Mouse (Mus musculus) lung, embryonic 16.5 days (tissue): ENCODE measurements around the gene Dnajc10. TPM values are rescaled to one million over a fixed set of nuclear protein-coding genes. Genes with fewer than 3 reads are reported as not detected.

ENCODE experiments used
- ATAC-seq: fragments of 200-750 bp; cut with Nextera tagmentation; 2 replicates; pipeline ENCODE4 v1.8.0; 2017; ENCODE audit warnings: low read depth, mild to moderate bottlenecking, moderate library complexity
- H3K27ac ChIP-seq: fragments of 300-500 bp; sonication (generic); 2 replicates; pipeline ENCODE4 v1.5.1; 2014; ENCODE audit warnings: mild to moderate bottlenecking, control low read depth, low read length
- H3K27me3 ChIP-seq: fragments of 300-500 bp; sonication (generic); 2 replicates; pipeline ENCODE4 v1.6.1; 2014; ENCODE audit warnings: low read depth, low read length, mixed read lengths; ENCODE audit not compliant: control insufficient read depth, insufficient read depth
- H3K36me3 ChIP-seq: fragments of 300-500 bp; sonication (generic); 2 replicates; pipeline ENCODE4 v1.6.1; 2014; ENCODE audit warnings: low read length; ENCODE audit not compliant: control insufficient read depth, insufficient read depth
- H3K4me1 ChIP-seq: fragments of 300-500 bp; sonication (generic); replicated peaks from 2 replicates; pipeline ENCODE4 v1.6.1; 2014; ENCODE audit warnings: low read length, mixed read lengths; ENCODE audit not compliant: control insufficient read depth, insufficient read depth
- H3K4me2 ChIP-seq: fragments of 300-500 bp; sonication (generic); 2 replicates; pipeline ENCODE4 v1.6.1; 2014; ENCODE audit warnings: low read depth, low read length, control low read depth
- H3K4me3 ChIP-seq: fragments of 300-500 bp; sonication (generic); 2 replicates; pipeline ENCODE4 v1.5.1; 2014; ENCODE audit warnings: mild to moderate bottlenecking, low read length, control low read depth
- H3K9ac ChIP-seq: fragments of 300-500 bp; sonication (generic); 2 replicates; pipeline ENCODE4 v1.6.1; 2014; ENCODE audit warnings: low read length, control low read depth
- H3K9me3 ChIP-seq: fragments of 300-500 bp; sonication (generic); 2 replicates; pipeline ENCODE4 v1.6.1; 2016; ENCODE audit warnings: low read length; ENCODE audit not compliant: control insufficient read depth
- WGBS: fragments of 180-500 bp; shearing (Covaris S2); extraction: QIAGEN DNeasy Blood & Tissue Kit; methylation state at CpG from one replicate; pipeline ENCODE4 v1.1.7; 2014; 5-methylcytosine and 5-hydroxymethylcytosine counted together
- polyA plus RNA-seq: library from polyadenylated mRNA; unstranded; fragments of >200 nt; fragmentation: Nextera tagmentation; extraction: Ambion mirVana; gene quantifications from 2 replicates; pipeline ENCODE4 v1.2.1, GENCODE M21; 2015

Gene Dnajc10
- polyA plus RNA-seq, 1 experiment from 2014 or later, result 90.8 TPM

GRCm38 (mm10) chr2:80379848-80380247, 64.6 kb downstream of the Dnajc10 start:
- no peaks in the 10 kb centered on the region for H3K36me3 ChIP-seq
- H3K9ac ChIP-seq, result no peak overlapping the region
- ATAC-seq, result no peak
- 78% methylated on average over 5 of the region's 5 CpGs for WGBS
- no peak overlapping the region for H3K4me3 ChIP-seq
- no peaks in the 10 kb centered on the region for H3K9me3 ChIP-seq
- H3K27me3 ChIP-seq, result no peaks in the 10 kb centered on the region
- no peaks in the 10 kb centered on the region for H3K4me1 ChIP-seq
- no peak overlapping the region for H3K27ac ChIP-seq
- no peak overlapping the region for H3K4me2 ChIP-seq

DNA sequence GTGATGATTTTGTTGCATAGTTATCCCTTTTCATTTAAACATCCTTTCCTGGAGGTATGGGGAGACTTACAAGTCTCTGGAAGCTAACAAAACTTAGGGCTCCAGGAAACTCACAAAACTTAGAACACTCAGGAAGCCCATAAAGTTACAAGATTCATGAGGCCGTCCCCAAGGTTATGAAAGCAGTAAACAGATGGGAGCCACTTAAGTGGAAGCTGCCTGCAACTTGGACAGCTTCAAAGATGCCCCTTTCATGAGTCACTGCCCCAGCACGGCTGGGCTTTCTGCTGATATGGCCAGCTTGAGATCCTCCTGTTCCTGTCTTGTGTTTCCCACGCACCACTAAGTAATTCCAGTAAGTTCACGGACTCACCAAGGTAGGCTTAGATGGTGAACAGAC, 69.2 kb downstream of the Dnajc10 start:
- no peak overlapping the region for H3K27ac ChIP-seq
- no peak overlapping the region for H3K4me2 ChIP-seq
- no peaks in the 10 kb centered on the region for H3K9me3 ChIP-seq
- WGBS, result 57% methylated on average over 4 of the region's 4 CpGs
- no peak overlapping the region for H3K9ac ChIP-seq
- H3K4me1 ChIP-seq, result no peaks in the 10 kb centered on the region; the same call in 1 of the 2 replicates
- no peak for ATAC-seq
- H3K36me3 ChIP-seq, result no peaks in the 10 kb centered on the region
- no peaks in the 10 kb centered on the region for H3K27me3 ChIP-seq
- no peak overlapping the region for H3K4me3 ChIP-seq

- no peaks in the 10 kb centered on the region for H3K36me3 ChIP-seq
- no peaks in the 10 kb centered on the region for H3K27me3 ChIP-seq
- no peak for ATAC-seq
- no peaks in the 10 kb centered on the region for H3K9me3 ChIP-seq
- H3K4me1 ChIP-seq, result no peaks in the 10 kb centered on the region; the same call in 1 of the 2 replicates
- no peak overlapping the region for H3K4me2 ChIP-seq
- 89% methylated on average over 2 of the region's 2 CpGs for WGBS
- H3K27ac ChIP-seq, result no peak overlapping the region
- H3K4me3 ChIP-seq, result no peak overlapping the region
- no peak overlapping the region for H3K9ac ChIP-seq
Measured at GRCm38 (mm10) chr2:80386255-80386654, 71.0 kb downstream of the Dnajc10 start.

- H3K36me3 ChIP-seq, result no peaks in the 10 kb centered on the region
- H3K27ac ChIP-seq, result no peak overlapping the region
- WGBS, result 41% methylated on average over 9 of the region's 9 CpGs
- no peaks in the 10 kb centered on the region for H3K27me3 ChIP-seq
- no peak overlapping the region for H3K4me2 ChIP-seq
- no peak for ATAC-seq
- H3K9me3 ChIP-seq, result no peaks in the 10 kb centered on the region
- H3K4me3 ChIP-seq, result no peak overlapping the region
- no peak overlapping the region for H3K9ac ChIP-seq
- H3K4me1 ChIP-seq, result no peaks in the 10 kb centered on the region; the same call in 1 of the 2 replicates
Measured at GRCm38 (mm10) chr2:80387668-80388067, 72.4 kb downstream of the Dnajc10 start.

DNA sequence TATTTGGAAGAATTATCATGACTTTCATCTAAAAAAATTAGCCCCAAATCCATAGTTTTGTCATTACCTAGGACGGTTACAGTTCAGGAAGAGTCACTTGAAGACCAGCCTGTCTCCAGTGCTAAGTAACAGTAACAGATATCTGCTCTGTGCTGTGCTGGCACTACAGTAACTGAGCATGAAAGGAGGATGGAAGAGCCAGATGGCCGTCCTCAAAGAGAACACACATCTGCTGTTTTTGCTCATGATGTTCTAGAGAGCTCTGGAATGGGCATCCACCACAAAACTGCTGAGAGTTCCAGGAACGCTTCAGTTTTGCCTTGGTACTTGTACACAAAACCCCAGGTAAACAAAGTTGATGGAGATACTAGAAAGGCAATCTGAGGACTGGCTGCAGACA, 73.1 kb downstream of the Dnajc10 start:
- Histone ChIP-seq H3K27ac (no peak overlapping the region), H3K4me3 (no peak overlapping the region), H3K27me3 (no peaks in the 10 kb centered on the region), H3K4me2 (no peak overlapping the region), H3K9ac (no peak overlapping the region), H3K36me3 (no peaks in the 10 kb centered on the region), H3K9me3 (no peaks in the 10 kb centered on the region), H3K4me1 (no peaks in the 10 kb centered on the region; the same call in 1 of the 2 replicates)
- 50% methylated on average over 3 of the region's 3 CpGs for WGBS
- ATAC-seq, result no peak

DNA sequence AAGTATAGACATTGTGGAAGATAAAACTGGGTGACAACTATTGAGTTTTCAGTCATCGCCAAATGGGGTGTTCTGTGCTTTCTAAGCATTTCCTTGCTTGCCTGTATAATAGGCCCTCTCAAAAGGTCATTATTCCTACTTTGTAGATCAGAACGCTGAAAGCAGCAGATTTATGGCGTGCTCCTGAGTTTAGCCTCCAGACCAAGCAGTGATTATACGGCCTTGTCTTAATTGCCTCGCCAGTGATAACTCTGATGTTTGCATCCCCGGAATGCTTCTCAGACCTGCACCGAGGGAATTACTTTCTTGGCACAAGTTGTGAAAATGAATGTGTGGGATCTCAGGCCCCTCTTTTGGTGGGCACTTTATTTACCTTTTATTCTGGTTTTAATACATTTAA, 80.8 kb downstream of the Dnajc10 start:
- no peak for ATAC-seq
- H3K9ac ChIP-seq, result no peak overlapping the region
- no peaks in the 10 kb centered on the region for H3K9me3 ChIP-seq
- H3K36me3 ChIP-seq, result no peaks in the 10 kb centered on the region
- WGBS, result 53% methylated on average over 7 of the region's 7 CpGs
- no peak overlapping the region for H3K4me2 ChIP-seq
- no peaks in the 10 kb centered on the region for H3K27me3 ChIP-seq
- H3K27ac ChIP-seq, result no peak overlapping the region
- no peak overlapping the region for H3K4me3 ChIP-seq
- no peaks in the 10 kb centered on the region for H3K4me1 ChIP-seq

DNA sequence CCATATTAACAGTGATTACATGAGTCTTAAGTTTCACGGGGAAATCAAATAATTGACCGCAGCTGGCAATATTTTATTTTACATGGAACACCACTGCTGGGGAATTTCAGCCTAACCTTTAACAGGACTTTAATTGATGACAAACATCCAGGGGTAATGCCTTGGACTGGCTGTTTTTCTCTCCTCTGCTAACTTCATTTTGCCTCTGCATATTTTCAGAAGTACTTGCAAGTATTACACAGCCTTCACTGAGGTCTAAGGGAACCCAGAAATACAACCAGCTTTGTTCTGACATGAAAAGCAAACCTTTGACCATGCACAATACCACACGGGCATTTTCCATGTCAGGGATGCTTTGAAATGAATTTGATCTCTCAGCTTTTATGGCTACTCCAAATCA, 81.6 kb downstream of the Dnajc10 start:
- Histone ChIP-seq H3K27ac (no peak overlapping the region), H3K36me3 (no peaks in the 10 kb centered on the region), H3K4me1 (no peaks in the 10 kb centered on the region), H3K27me3 (no peaks in the 10 kb centered on the region), H3K9me3 (no peaks in the 10 kb centered on the region), H3K9ac (no peak overlapping the region), H3K4me2 (no peak overlapping the region), H3K4me3 (no peak overlapping the region)
- ATAC-seq, result no peak
- 40% methylated on average over 3 of the region's 3 CpGs for WGBS

DNA sequence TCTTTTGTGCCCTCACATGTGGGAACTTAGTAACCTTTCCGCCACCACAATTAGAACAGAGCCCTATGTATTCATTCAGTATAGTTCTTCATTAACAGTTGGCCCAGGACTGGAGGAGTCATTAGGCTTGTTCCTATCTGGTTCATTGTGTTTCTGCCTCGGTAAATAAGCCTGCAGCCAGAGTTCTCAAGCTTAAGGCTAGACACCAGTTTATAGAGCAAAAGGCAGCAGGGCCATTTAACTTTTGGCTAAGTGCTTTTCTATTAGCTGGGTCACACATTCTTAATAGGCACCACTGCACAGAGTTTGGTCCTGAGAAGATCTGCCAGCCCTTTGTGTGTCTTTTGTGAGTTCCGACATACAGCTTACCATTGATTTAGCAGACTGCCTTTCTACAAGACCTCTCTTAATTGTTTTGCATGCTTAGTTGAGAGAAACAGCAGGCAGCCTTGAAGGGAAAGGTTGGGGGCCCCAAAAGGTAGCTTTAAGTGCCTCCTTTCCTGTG, 83.4 kb downstream of the Dnajc10 start:
- Histone ChIP-seq H3K4me3 (no peak overlapping the region), H3K36me3 (no peaks in the 10 kb centered on the region), H3K4me2 (no peak overlapping the region), H3K27me3 (no peaks in the 10 kb centered on the region), H3K9ac (no peak overlapping the region), H3K9me3 (no peaks in the 10 kb centered on the region), H3K4me1 (no peaks in the 10 kb centered on the region), H3K27ac (no peak overlapping the region)
- 41% methylated on average over 3 of the region's 3 CpGs for WGBS
- no peak for ATAC-seq
